Mouse (Mus musculus) left cerebral cortex, adult 11 months (tissue): Measurements from ENCODE around the gene Ptpn11.

Experiments
- DNase-seq: peaks from one replicate; pipeline ENCODE4 v3.0.0; 2022; ENCODE audit warnings: low spot score

Ptpn11 gene

GRCm38 (mm10) chr5:121081754-121082153, 109.4 kb downstream of the Ptpn11 start:
- DNase-seq: no peak
